Mouse (Mus musculus): ENCODE measurements at regions not wholly inside any gene's neighbourhood (a gene's known extent, or its start where the extent isn't known, plus 50 kb on each side); places are given as distances from the start of the nearest gene placed in this dataset.

- no peak for DNase-seq (ENCODE audit: low spot score in 2 of 2)
Measured at GRCm38 (mm10) chr16:46587056-46587455, 88.7 kb upstream of the Nectin3 start.

- peak in 1 of 2 experiments; percentile 20 for DNase-seq (ENCODE audit: low spot score in 2 of 2)
Measured at GRCm38 (mm10) chr16:46584502-46584901, 86.2 kb upstream of the Nectin3 start.

- DNase-seq (ENCODE audit: low spot score in 2 of 2) = peak; percentile 8 to 15
Measured at GRCm38 (mm10) chr16:46581115-46581514, 82.8 kb upstream of the Nectin3 start.

DNA sequence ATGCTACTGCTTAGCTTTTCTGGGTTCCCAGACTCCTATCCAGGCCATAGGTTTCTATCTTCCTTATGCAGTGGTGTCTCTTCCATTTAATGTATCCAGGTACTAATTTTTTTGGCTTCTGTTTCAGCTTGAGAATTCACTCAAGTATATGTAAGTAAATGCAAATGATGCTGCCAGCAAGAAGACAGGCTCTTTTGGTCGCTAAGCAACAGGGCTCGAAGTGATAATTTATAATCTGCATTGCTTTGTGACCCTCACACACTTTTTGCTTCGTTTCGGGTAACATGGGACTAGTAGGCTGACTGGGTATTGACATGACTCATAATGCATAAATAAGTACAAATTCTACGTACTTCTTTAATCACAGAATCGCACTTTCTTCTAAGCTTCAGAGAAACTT lies 75.9 kb upstream of the Nectin3 start:
- DNase-seq (ENCODE audit: low spot score in 2 of 2) = no peak

DNA sequence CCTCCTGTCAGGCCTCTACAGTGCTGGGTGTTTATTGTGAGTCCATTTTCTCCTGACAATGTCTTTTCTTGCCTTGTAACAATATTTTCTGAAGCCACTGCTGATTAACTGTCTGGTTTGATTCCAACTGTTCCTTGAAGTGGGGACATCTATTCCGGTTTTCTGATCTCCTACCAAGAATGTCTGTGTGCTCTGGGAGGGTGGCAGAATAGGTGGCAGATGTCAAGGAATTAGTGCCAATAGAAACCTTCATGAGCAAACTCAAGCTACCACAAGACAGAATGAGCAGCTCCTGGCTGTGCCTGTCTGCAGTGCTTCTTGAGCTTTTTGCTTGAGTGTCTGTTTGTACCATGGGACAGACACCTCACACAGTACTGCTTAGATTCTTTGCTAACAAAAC lies 69.1 kb upstream of the Nectin3 start:
- DNase-seq (ENCODE audit: low spot score in 2 of 2) = no peak

- no peak for DNase-seq (ENCODE audit: low spot score in 2 of 2)
Measured at GRCm38 (mm10) chr16:46566020-46566581, 67.8 kb upstream of the Nectin3 start.

- DNase-seq (ENCODE audit: low spot score in 2 of 2) = no peak
Measured at GRCm38 (mm10) chr16:46557281-46557680, 59.0 kb upstream of the Nectin3 start.

- DNase-seq (ENCODE audit: low spot score in 2 of 2) = no peak
Measured at GRCm38 (mm10) chr16:46548207-46548606, 49.9 kb upstream of the Nectin3 start.

Data from heart, adult 9 months (tissue).